Mouse (Mus musculus): ENCODE results near the gene Xntrpc. TPM values are rescaled to one million over a fixed set of nuclear protein-coding genes. Genes with fewer than 3 reads are reported as not detected.

The Xntrpc gene
- polyA plus RNA-seq, 1 experiment from 2014 or later, result 2.0 TPM

DNA sequence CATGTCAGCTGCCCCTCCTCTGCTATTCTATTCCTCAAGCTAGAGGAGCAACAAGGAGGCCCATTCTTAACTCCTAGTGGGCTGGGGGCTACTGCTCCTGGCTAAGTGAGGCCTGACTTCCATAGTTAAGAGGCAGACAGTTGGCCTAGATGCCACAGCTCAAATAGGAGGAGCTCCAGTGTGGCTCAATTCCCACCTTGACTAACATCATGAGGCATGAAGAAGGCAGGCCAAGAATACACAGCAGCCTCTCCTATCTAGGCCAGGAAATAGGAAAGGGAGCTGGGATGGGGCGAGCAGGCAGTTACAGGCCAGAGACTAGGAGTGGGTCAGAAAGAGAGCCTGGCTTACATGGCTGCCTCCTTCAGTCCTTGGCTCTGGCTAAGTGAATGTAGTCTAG lies 42.7 kb downstream of the Xntrpc start:
- Histone ChIP-seq H3K4me2 (replicated peaks; ENCODE audit: low read depth, low read length) (no peak overlapping the region), H3K27ac (ENCODE audit: low read depth, low read length) (no peak overlapping the region), H3K9ac (ENCODE audit: low read depth, low read length) (no peak overlapping the region), H3K4me1 (replicated peaks; ENCODE audit: control insufficient read depth, insufficient read depth, low read length) (no peaks in the 10 kb centered on the region; the same call in 1 of the 2 replicates), H3K27me3 (ENCODE audit: control insufficient read depth, insufficient read depth, low read length) (no peaks in the 10 kb centered on the region), H3K9me3 (ENCODE audit: control insufficient read depth, low read length) (no peaks in the 10 kb centered on the region), H3K36me3 (ENCODE audit: control insufficient read depth, insufficient read depth, low read length) (no peaks in the 10 kb centered on the region), H3K4me3 (ENCODE audit: low read depth, low read length) (no peak overlapping the region)
- 86% methylated on average over 1 of the region's 1 CpGs for WGBS
- no peak for DNase-seq (ENCODE audit: low spot score)
- ATAC-seq (ENCODE audit: low FRiP score), result no peak

DNA sequence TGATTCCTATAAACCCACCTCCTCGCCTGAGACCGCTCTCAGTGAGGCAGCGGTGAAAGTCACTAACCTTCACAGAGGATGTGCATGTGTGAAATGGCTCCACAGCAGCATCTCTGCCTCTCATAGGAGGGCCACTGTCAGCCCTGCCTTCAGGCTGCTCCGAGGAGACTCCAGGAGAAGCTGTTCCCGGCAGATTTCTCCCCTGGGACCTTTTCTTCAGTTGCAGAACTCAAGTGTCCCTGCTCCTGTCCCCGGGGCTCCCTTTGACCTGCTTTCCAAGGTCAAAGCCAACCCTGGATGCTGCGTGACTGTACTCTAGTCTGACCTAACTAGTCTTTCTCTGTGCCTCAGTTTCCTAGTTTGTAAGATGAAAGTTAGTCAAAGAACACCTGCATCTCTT lies 43.7 kb downstream of the Xntrpc start, which contains the start of gene Art5:
Gene Art5, minus strand, starts transcription at position 319 of the 400 bp plus-strand sequence.
- H3K36me3 ChIP-seq (ENCODE audit: control insufficient read depth, insufficient read depth, low read length), result no peaks in the 10 kb centered on the region
- DNase-seq (ENCODE audit: low spot score) (no peak), ATAC-seq (ENCODE audit: low FRiP score) (no peak)
- H3K4me3 ChIP-seq (ENCODE audit: low read depth, low read length), result no peak within 1 kb of the TSS
- no peaks in the 10 kb centered on the region for H3K9me3 ChIP-seq (ENCODE audit: control insufficient read depth, low read length)
- H3K4me1 ChIP-seq (replicated peaks; ENCODE audit: control insufficient read depth, insufficient read depth, low read length), result no peaks in the 10 kb centered on the region; the same call in 1 of the 2 replicates
- 82% methylated on average over 7 of the region's 7 CpGs for WGBS
- H3K27ac ChIP-seq (ENCODE audit: low read depth, low read length), result no peak within 1 kb of the TSS
- H3K27me3 ChIP-seq (ENCODE audit: control insufficient read depth, insufficient read depth, low read length), result no peaks in the 10 kb centered on the region
- H3K9ac ChIP-seq (ENCODE audit: low read depth, low read length), result no peak within 1 kb of the TSS
- H3K4me2 ChIP-seq (replicated peaks; ENCODE audit: low read depth, low read length), result no peak within 1 kb of the TSS

DNA sequence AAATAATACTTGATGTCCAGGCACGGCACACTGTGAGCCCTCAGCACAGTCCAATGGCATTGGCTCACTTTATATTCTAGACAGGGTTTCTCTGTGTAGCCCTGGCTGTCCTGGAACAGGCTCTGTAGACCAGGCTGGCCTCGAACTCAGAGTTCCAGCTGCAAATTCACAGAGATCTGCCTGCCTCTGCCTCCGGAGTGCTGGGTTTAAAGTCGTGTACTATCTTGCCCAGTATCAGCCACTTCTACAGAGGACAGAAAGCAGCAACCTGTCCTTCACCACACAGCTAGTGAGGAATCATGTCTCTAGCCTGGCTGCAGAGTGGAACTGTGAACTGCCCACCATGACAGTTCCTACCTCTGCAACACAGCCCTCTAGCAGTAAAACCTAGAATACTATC lies 44.2 kb downstream of the Xntrpc start:
- H3K36me3 ChIP-seq (ENCODE audit: control insufficient read depth, insufficient read depth, low read length), result no peaks in the 10 kb centered on the region
- WGBS, result 92% methylated on average over 4 of the region's 4 CpGs
- H3K9me3 ChIP-seq (ENCODE audit: control insufficient read depth, low read length), result no peaks in the 10 kb centered on the region
- H3K9ac ChIP-seq (ENCODE audit: low read depth, low read length), result no peak overlapping the region
- DNase-seq (ENCODE audit: low spot score) (no peak), ATAC-seq (ENCODE audit: low FRiP score) (no peak)
- H3K4me2 ChIP-seq (replicated peaks; ENCODE audit: low read depth, low read length), result no peak overlapping the region
- H3K4me1 ChIP-seq (replicated peaks; ENCODE audit: control insufficient read depth, insufficient read depth, low read length), result no peaks in the 10 kb centered on the region; the same call in 1 of the 2 replicates
- H3K27me3 ChIP-seq (ENCODE audit: control insufficient read depth, insufficient read depth, low read length), result no peaks in the 10 kb centered on the region
- no peak overlapping the region for H3K27ac ChIP-seq (ENCODE audit: low read depth, low read length)
- H3K4me3 ChIP-seq (ENCODE audit: low read depth, low read length), result no peak overlapping the region

DNA sequence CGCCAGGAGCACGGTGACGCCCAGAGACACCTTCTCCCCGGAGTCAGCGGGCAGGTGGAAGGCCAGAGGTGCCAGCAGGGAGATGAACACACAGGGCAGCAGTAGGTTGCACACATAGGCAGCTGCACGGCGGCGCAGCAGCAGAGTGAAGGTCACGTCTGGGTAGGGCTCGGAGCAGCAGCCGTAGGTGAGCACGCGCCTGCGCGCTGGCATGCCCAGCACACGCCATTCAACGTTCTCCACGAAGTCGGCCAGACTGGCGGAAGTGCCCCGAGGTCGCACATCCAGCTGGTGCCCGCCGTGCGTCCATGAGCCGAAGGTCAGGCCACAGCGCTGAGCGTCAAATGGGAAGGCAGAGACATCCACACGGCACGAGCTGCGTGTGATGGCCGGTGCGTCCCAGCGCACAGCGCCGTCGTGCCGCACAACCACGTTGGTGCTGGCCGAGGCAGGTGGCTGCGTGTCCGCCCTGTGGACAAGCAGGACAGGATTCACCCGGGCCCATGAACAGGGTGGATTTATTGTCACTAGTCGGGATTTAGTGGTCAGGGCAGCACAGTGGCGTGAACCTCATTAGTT lies 47.7 kb downstream of the Xntrpc start:
- Histone ChIP-seq H3K4me2 (replicated peaks; ENCODE audit: low read depth, low read length) (no peak overlapping the region), H3K27ac (ENCODE audit: low read depth, low read length) (no peak overlapping the region), H3K4me3 (ENCODE audit: low read depth, low read length) (no peak overlapping the region), H3K9ac (ENCODE audit: low read depth, low read length) (no peak overlapping the region), H3K4me1 (replicated peaks; ENCODE audit: control insufficient read depth, insufficient read depth, low read length) (no peaks in the 10 kb centered on the region), H3K27me3 (ENCODE audit: control insufficient read depth, insufficient read depth, low read length) (no peaks in the 10 kb centered on the region), H3K36me3 (ENCODE audit: control insufficient read depth, insufficient read depth, low read length) (no peaks in the 10 kb centered on the region), H3K9me3 (ENCODE audit: control insufficient read depth, low read length) (no peaks in the 10 kb centered on the region)
- DNase-seq (ENCODE audit: low spot score), result no peak
- no peak for ATAC-seq (ENCODE audit: low FRiP score)
- WGBS, result 80% methylated on average over 45 of the region's 45 CpGs

DNA sequence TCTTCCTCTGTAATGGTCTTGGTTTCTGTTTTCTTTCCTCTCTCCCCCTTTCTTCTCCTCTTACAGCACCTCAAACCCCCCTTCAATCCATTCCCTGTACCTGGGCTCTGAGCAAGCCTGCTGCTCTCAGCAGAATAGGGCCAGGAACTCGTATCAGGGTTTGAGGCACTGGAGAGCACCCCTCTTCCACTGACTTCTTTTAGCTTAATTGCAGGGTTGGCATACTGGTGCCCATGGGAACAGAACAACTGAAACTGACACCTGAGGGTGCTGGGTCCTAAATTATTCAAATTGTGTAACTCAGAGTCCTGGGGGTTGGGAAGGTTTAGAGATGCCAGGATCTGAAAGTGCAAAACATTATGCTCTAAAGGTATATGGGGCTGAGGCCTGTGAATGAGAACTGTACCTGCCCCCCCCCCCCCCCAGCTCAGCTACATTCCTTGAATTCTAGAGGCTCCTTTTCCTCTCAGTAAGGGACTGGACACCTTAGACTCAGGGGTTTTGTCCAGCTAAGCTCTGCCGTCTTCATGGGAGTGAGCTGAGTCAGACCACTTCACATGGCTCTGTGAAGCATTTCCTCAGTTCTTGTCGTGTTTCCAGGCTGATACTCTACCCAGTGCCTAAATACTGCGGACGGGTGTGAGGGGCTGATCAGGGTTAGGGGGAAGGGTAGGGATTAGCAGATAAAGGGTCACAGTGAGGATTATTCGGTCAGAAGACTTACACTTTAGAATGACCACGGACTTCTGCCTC lies 51.2 kb downstream of the Xntrpc start, which contains the start of gene Chrna10:
Gene Chrna10, minus strand, starts transcription at position 250 of the 753 bp plus-strand sequence.
- H3K9me3 ChIP-seq (ENCODE audit: control insufficient read depth, low read length), result no peaks in the 10 kb centered on the region
- WGBS, result 64% methylated on average over 7 of the region's 7 CpGs
- no peak for DNase-seq (ENCODE audit: low spot score)
- peaks cover 10% of the 10 kb centered on the region; the same call in 1 of the 2 replicates for H3K36me3 ChIP-seq (ENCODE audit: control insufficient read depth, insufficient read depth, low read length)
- no peak within 1 kb of the TSS for H3K4me3 ChIP-seq (ENCODE audit: low read depth, low read length)
- no peak within 1 kb of the TSS for H3K27ac ChIP-seq (ENCODE audit: low read depth, low read length)
- no peak within 1 kb of the TSS for H3K9ac ChIP-seq (ENCODE audit: low read depth, low read length)
- H3K27me3 ChIP-seq (ENCODE audit: control insufficient read depth, insufficient read depth, low read length), result no peaks in the 10 kb centered on the region
- ATAC-seq (ENCODE audit: low FRiP score), result no peak
- H3K4me2 ChIP-seq (replicated peaks; ENCODE audit: low read depth, low read length), result no peak within 1 kb of the TSS
- no peaks in the 10 kb centered on the region for H3K4me1 ChIP-seq (replicated peaks; ENCODE audit: control insufficient read depth, insufficient read depth, low read length)

DNA sequence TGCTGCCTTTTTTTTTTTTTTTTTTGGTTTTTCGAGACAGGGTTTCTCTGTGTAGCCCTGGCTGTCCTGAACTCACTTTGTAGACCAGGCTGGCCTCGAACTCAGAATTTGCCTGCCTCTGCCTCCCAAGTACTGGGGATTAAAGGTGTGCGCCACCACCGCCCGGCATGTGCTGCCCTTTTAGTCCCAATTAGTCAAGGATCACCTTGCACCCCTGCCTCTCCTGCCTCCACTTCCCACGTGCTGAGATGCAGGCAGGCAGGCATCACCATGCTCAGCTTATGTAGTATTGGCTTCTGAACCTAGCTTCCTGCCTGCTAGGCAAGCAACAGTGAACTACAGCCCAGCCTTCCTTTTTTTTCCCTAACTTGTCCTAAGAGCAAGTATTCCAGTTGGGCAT lies 51.9 kb downstream of the Xntrpc start:
- no peak overlapping the region for H3K27ac ChIP-seq (ENCODE audit: low read depth, low read length)
- H3K4me2 ChIP-seq (replicated peaks; ENCODE audit: low read depth, low read length), result no peak overlapping the region
- H3K36me3 ChIP-seq (ENCODE audit: control insufficient read depth, insufficient read depth, low read length), result peaks cover 16% of the 10 kb centered on the region; the same call in 1 of the 2 replicates
- no peak overlapping the region for H3K9ac ChIP-seq (ENCODE audit: low read depth, low read length)
- no peaks in the 10 kb centered on the region for H3K27me3 ChIP-seq (ENCODE audit: control insufficient read depth, insufficient read depth, low read length)
- ATAC-seq (ENCODE audit: low FRiP score) (no peak), DNase-seq (ENCODE audit: low spot score) (no peak)
- H3K4me1 ChIP-seq (replicated peaks; ENCODE audit: control insufficient read depth, insufficient read depth, low read length), result no peaks in the 10 kb centered on the region
- no peaks in the 10 kb centered on the region for H3K9me3 ChIP-seq (ENCODE audit: control insufficient read depth, low read length)
- WGBS, result 82% methylated on average over 6 of the region's 6 CpGs
- no peak overlapping the region for H3K4me3 ChIP-seq (ENCODE audit: low read depth, low read length)

DNA sequence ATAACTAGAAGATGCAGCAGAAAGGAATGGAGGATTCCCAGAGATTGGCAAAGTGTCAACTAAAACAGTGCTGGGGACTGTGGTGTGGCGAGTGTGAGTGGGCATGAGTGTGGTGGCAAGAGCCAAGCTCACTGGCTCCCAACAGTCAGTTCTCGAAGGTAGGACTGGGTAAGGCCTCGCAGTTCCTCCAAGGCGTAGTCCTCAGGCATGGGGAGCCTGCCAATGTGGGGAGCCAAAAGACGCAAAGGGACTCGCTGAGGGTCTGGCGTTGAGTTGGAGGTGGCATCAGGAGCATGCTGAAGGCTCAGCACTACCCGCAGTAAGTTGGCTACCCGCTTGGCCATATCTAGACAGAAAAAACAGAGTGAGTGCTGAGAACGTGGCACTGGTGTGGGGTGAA lies 54.8 kb downstream of the Xntrpc start:
- Histone ChIP-seq H3K9ac (ENCODE audit: low read depth, low read length) (no peak overlapping the region), H3K27me3 (ENCODE audit: control insufficient read depth, insufficient read depth, low read length) (no peaks in the 10 kb centered on the region), H3K36me3 (ENCODE audit: control insufficient read depth, insufficient read depth, low read length) (peaks cover 24% of the 10 kb centered on the region), H3K4me3 (ENCODE audit: low read depth, low read length) (no peak overlapping the region), H3K27ac (ENCODE audit: low read depth, low read length) (no peak overlapping the region), H3K4me2 (replicated peaks; ENCODE audit: low read depth, low read length) (no peak overlapping the region), H3K9me3 (ENCODE audit: control insufficient read depth, low read length) (no peaks in the 10 kb centered on the region), H3K4me1 (replicated peaks; ENCODE audit: control insufficient read depth, insufficient read depth, low read length) (no peaks in the 10 kb centered on the region)
- ATAC-seq (ENCODE audit: low FRiP score), result no peak
- no peak for DNase-seq (ENCODE audit: low spot score)
- 94% methylated on average over 10 of the region's 10 CpGs for WGBS

DNA sequence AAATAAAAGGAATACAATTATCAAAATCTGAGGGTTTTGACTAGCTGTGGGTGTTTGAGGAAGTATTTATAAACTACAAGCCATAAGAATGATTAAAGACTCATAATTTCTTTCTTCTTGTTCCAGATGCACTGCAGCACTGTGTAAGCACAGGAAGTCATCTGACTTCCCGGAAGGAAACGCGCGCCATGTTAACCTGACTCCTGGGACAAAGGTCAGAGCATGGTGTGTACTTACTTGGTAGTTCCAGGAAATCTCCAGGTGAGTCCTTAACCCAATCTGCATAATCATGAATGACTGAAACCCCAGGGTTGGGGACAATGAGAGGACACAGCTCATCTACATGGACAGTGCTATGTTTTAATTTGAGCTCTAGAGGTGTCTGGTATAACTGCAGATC lies 66.9 kb downstream of the Xntrpc start:
- DNase-seq (ENCODE audit: low spot score) (no peak), ATAC-seq (ENCODE audit: low FRiP score) (no peak)
- no peak overlapping the region for H3K27ac ChIP-seq (ENCODE audit: low read depth, low read length)
- H3K36me3 ChIP-seq (ENCODE audit: control insufficient read depth, insufficient read depth, low read length), result peaks cover 10% of the 10 kb centered on the region
- 94% methylated on average over 4 of the region's 4 CpGs for WGBS
- H3K9me3 ChIP-seq (ENCODE audit: control insufficient read depth, low read length), result no peaks in the 10 kb centered on the region
- no peak overlapping the region for H3K9ac ChIP-seq (ENCODE audit: low read depth, low read length)
- no peaks in the 10 kb centered on the region for H3K27me3 ChIP-seq (ENCODE audit: control insufficient read depth, insufficient read depth, low read length)
- no peak overlapping the region for H3K4me2 ChIP-seq (replicated peaks; ENCODE audit: low read depth, low read length)
- H3K4me3 ChIP-seq (ENCODE audit: low read depth, low read length), result no peak overlapping the region
- no peaks in the 10 kb centered on the region for H3K4me1 ChIP-seq (replicated peaks; ENCODE audit: control insufficient read depth, insufficient read depth, low read length)

DNA sequence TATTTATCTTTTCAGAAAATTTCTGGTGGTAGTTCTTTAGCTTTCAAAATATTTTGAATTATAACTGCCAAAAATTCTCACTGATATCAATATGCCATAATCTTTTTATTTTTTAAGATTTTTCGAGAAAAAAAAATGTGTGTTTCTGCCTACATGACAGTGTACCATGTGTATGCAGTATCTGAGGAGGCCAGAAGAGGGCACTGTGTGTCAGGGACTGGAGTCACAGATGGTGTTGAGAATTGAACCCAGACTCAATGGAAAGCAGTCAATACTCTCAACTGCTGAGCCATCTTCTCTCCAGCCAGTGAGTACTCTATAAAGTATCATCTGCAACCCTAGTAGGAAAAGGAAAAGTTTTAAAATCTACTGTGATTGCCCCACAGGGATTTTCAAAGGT lies 72.0 kb downstream of the Xntrpc start:
- Histone ChIP-seq H3K27me3 (ENCODE audit: control insufficient read depth, insufficient read depth, low read length) (no peaks in the 10 kb centered on the region), H3K4me3 (ENCODE audit: low read depth, low read length) (no peak overlapping the region), H3K4me1 (replicated peaks; ENCODE audit: control insufficient read depth, insufficient read depth, low read length) (no peaks in the 10 kb centered on the region), H3K9me3 (ENCODE audit: control insufficient read depth, low read length) (no peaks in the 10 kb centered on the region), H3K27ac (ENCODE audit: low read depth, low read length) (no peak overlapping the region), H3K4me2 (replicated peaks; ENCODE audit: low read depth, low read length) (no peak overlapping the region), H3K9ac (ENCODE audit: low read depth, low read length) (no peak overlapping the region), H3K36me3 (ENCODE audit: control insufficient read depth, insufficient read depth, low read length) (peaks cover 17% of the 10 kb centered on the region)
- 84% methylated on average over 1 of the region's 1 CpGs for WGBS
- ATAC-seq (ENCODE audit: low FRiP score), result no peak
- peak; percentile 59 for DNase-seq (ENCODE audit: low spot score)

Measured in hindbrain, embryonic 11.5 days (tissue).